Mouse (Mus musculus): Measurements from ENCODE around the gene Immp2l. TPM values are rescaled to one million over a fixed set of nuclear protein-coding genes. Genes with fewer than 3 reads are reported as not detected.

The Immp2l gene
- polyA plus RNA-seq, 1 experiment: 2.8 TPM

GRCm38 (mm10) chr12:41615271-41615670 lies 591.4 kb downstream of the Immp2l start:
- H3K27ac ChIP-seq (ENCODE audit: insufficient read depth, low read depth, low read length): no peak overlapping the region
- no peak overlapping the region for H3K4me3 ChIP-seq (ENCODE audit: low read depth, low read length)
- no peaks in the 10 kb centered on the region for H3K27me3 ChIP-seq (ENCODE audit: control insufficient read depth, insufficient read depth, low read length)
- H3K4me1 ChIP-seq (ENCODE audit: control insufficient read depth, insufficient read depth, insufficient read length, low read length): no peaks in the 10 kb centered on the region
- no peaks in the 10 kb centered on the region for H3K36me3 ChIP-seq (ENCODE audit: control insufficient read depth, insufficient read depth, low read length)
- WGBS: 88% methylated on average over 3 of the region's 3 CpGs
- TF ChIP-seq POLR2A (IDR thresholded peaks at IDR 0.05; ENCODE audit: low read depth, low read length) (no peak), CTCF (IDR thresholded peaks at IDR 0.05; ENCODE audit: extremely low read depth, insufficient read length, insufficient replicate concordance, low read depth, low read length) (no peak)

- TF ChIP-seq CTCF (IDR thresholded peaks at IDR 0.05; ENCODE audit: extremely low read depth, insufficient read length, insufficient replicate concordance, low read depth, low read length) (no peak), POLR2A (IDR thresholded peaks at IDR 0.05; ENCODE audit: low read depth, low read length) (no peak)
- Histone ChIP-seq H3K27me3 (ENCODE audit: control insufficient read depth, insufficient read depth, low read length) (no peaks in the 10 kb centered on the region), H3K4me1 (ENCODE audit: control insufficient read depth, insufficient read depth, insufficient read length, low read length) (no peaks in the 10 kb centered on the region), H3K4me3 (ENCODE audit: low read depth, low read length) (no peak overlapping the region), H3K36me3 (ENCODE audit: control insufficient read depth, insufficient read depth, low read length) (no peaks in the 10 kb centered on the region), H3K27ac (ENCODE audit: insufficient read depth, low read depth, low read length) (no peak overlapping the region)
- 86% methylated on average over 6 of the region's 6 CpGs for WGBS
These were observed 597.5 kb downstream of the Immp2l start for GRCm38 (mm10) chr12:41621341-41621740.

GRCm38 (mm10) chr12:41643262-41643661 lies 619.4 kb downstream of the Immp2l start:
- no peak overlapping the region for H3K4me3 ChIP-seq (ENCODE audit: low read depth, low read length)
- H3K4me1 ChIP-seq (ENCODE audit: control insufficient read depth, insufficient read depth, insufficient read length, low read length): no peaks in the 10 kb centered on the region
- no peaks in the 10 kb centered on the region for H3K36me3 ChIP-seq (ENCODE audit: control insufficient read depth, insufficient read depth, low read length)
- TF ChIP-seq POLR2A (IDR thresholded peaks at IDR 0.05; ENCODE audit: low read depth, low read length): no peak
- TF ChIP-seq CTCF (IDR thresholded peaks at IDR 0.05; ENCODE audit: extremely low read depth, insufficient read length, insufficient replicate concordance, low read depth, low read length): no peak
- no peaks in the 10 kb centered on the region for H3K27me3 ChIP-seq (ENCODE audit: control insufficient read depth, insufficient read depth, low read length)
- WGBS: 89% methylated on average over 4 of the region's 4 CpGs
- H3K27ac ChIP-seq (ENCODE audit: insufficient read depth, low read depth, low read length): no peak overlapping the region

GRCm38 (mm10) chr12:41644802-41645551 lies 621.1 kb downstream of the Immp2l start:
- WGBS: 47% methylated on average over 4 of the region's 4 CpGs
- TF ChIP-seq CTCF (IDR thresholded peaks at IDR 0.05; ENCODE audit: extremely low read depth, insufficient read length, insufficient replicate concordance, low read depth, low read length) (no peak), POLR2A (IDR thresholded peaks at IDR 0.05; ENCODE audit: low read depth, low read length) (no peak)
- Histone ChIP-seq H3K27me3 (ENCODE audit: control insufficient read depth, insufficient read depth, low read length) (no peaks in the 10 kb centered on the region), H3K27ac (ENCODE audit: insufficient read depth, low read depth, low read length) (no peak overlapping the region), H3K4me3 (ENCODE audit: low read depth, low read length) (no peak overlapping the region), H3K4me1 (ENCODE audit: control insufficient read depth, insufficient read depth, insufficient read length, low read length) (no peaks in the 10 kb centered on the region), H3K36me3 (ENCODE audit: control insufficient read depth, insufficient read depth, low read length) (no peaks in the 10 kb centered on the region)

GRCm38 (mm10) chr12:41646956-41647575 lies 623.2 kb downstream of the Immp2l start:
- Histone ChIP-seq H3K27me3 (ENCODE audit: control insufficient read depth, insufficient read depth, low read length) (no peaks in the 10 kb centered on the region), H3K4me1 (ENCODE audit: control insufficient read depth, insufficient read depth, insufficient read length, low read length) (no peaks in the 10 kb centered on the region), H3K27ac (ENCODE audit: insufficient read depth, low read depth, low read length) (no peak overlapping the region), H3K36me3 (ENCODE audit: control insufficient read depth, insufficient read depth, low read length) (no peaks in the 10 kb centered on the region), H3K4me3 (ENCODE audit: low read depth, low read length) (no peak overlapping the region)
- TF ChIP-seq POLR2A (IDR thresholded peaks at IDR 0.05; ENCODE audit: low read depth, low read length) (no peak), CTCF (IDR thresholded peaks at IDR 0.05; ENCODE audit: extremely low read depth, insufficient read length, insufficient replicate concordance, low read depth, low read length) (no peak)
- WGBS: 31% methylated on average over 5 of the region's 5 CpGs

GRCm38 (mm10) chr12:41647675-41648074 lies 623.8 kb downstream of the Immp2l start:
- H3K4me1 ChIP-seq (ENCODE audit: control insufficient read depth, insufficient read depth, insufficient read length, low read length): no peaks in the 10 kb centered on the region
- TF ChIP-seq CTCF (IDR thresholded peaks at IDR 0.05; ENCODE audit: extremely low read depth, insufficient read length, insufficient replicate concordance, low read depth, low read length) (no peak), POLR2A (IDR thresholded peaks at IDR 0.05; ENCODE audit: low read depth, low read length) (no peak)
- H3K27ac ChIP-seq (ENCODE audit: insufficient read depth, low read depth, low read length): no peak overlapping the region
- no peaks in the 10 kb centered on the region for H3K27me3 ChIP-seq (ENCODE audit: control insufficient read depth, insufficient read depth, low read length)
- no peaks in the 10 kb centered on the region for H3K36me3 ChIP-seq (ENCODE audit: control insufficient read depth, insufficient read depth, low read length)
- no peak overlapping the region for H3K4me3 ChIP-seq (ENCODE audit: low read depth, low read length)
- 79% methylated on average over 2 of the region's 2 CpGs for WGBS

- H3K36me3 ChIP-seq (ENCODE audit: control insufficient read depth, insufficient read depth, low read length): no peaks in the 10 kb centered on the region
- H3K4me1 ChIP-seq (ENCODE audit: control insufficient read depth, insufficient read depth, insufficient read length, low read length): no peaks in the 10 kb centered on the region
- TF ChIP-seq CTCF (IDR thresholded peaks at IDR 0.05; ENCODE audit: extremely low read depth, insufficient read length, insufficient replicate concordance, low read depth, low read length) (no peak), POLR2A (IDR thresholded peaks at IDR 0.05; ENCODE audit: low read depth, low read length) (no peak)
- no peak overlapping the region for H3K4me3 ChIP-seq (ENCODE audit: low read depth, low read length)
- H3K27ac ChIP-seq (ENCODE audit: insufficient read depth, low read depth, low read length): no peak overlapping the region
- WGBS: 88% methylated on average over 8 of the region's 8 CpGs
- H3K27me3 ChIP-seq (ENCODE audit: control insufficient read depth, insufficient read depth, low read length): no peaks in the 10 kb centered on the region
These were observed 626.1 kb downstream of the Immp2l start for GRCm38 (mm10) chr12:41649826-41650541.

Measured in small intestine, adult 2 months (tissue).